Mouse (Mus musculus): ENCODE data around the gene Mymx.

The Mymx gene

DNA sequence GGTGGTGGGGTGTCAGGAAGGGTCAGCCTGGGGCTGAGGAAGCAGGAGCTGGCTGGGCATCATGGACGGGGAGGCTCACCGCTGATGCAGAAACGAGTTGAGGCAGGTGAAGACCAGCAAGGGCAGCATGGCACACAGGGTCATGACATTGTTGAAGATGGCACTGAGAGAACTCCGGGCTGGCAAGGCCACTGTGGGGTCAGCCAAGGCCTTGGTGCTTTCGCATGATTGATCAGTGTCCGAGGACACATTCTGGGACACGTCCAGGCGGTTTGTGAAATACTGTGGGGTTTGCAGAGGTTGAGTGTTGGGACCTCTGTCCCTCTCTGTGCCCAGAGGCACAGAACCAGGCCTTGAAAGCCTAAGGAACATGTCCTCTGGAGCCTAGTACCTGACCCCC, 12.1 kb downstream of the Mymx start:
- DNase-seq (ENCODE audit: low read depth, low spot score), result no peak

DNA sequence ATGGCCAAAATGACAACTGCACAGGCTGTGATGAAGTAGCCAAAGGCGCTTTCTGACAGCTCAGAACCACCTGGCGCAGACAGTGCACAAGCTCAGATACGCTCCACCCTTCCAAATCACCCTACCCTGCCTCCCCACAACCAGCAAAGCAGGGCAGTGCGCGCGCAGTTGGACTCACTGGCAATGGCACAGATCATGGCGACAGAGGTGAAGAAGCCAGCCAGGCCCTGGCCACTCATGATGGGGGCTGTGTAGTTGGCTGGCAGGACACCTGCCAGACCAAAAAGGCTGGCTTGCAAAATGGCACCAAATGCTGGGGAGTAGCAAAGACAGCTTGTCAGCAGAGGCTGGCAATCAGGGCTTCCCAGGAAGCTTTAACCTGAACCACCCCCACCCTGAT, 12.7 kb downstream of the Mymx start:
- no peak for DNase-seq (ENCODE audit: low read depth, low spot score)

DNA sequence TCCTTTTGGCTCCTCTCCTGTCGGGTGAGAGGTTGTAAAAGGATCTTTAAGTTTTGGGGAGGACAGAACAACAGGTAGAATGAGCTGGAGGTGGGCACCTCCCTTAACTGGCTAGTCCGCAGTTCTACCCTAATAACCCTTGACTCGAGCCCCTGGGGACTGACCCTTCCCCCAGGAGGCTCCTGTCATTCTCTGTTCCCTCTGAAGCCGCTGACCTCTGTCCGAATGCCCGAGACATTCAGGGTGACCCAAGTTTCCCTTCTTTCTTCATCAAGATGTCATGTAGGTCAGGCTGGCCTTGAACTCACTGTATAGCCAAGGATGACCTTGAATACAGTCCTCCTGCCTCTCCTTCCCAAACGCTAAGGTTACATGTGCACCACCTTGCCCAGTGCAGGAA, 13.5 kb downstream of the Mymx start:
- DNase-seq (ENCODE audit: low read depth, low spot score), result no peak

DNA sequence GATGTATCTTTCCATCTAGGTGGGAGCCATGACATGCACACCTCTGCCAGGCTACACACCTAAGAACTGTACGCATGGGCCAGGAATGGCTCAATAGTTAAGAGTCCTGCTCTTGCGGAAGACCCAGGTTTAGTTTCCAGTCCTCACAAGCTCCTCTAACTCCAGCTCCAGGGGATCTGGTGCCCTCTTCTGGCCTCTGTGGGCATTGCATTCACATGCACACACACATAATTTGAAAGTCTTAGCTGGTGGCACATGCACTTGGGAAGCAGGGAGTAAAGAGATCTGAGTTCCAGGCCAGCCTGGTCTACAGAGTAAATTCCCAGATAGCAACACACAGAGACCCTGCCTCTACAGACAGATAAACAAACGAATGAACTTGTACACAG, 15.5 kb downstream of the Mymx start:
- no peak for DNase-seq (ENCODE audit: low read depth, low spot score)

DNA sequence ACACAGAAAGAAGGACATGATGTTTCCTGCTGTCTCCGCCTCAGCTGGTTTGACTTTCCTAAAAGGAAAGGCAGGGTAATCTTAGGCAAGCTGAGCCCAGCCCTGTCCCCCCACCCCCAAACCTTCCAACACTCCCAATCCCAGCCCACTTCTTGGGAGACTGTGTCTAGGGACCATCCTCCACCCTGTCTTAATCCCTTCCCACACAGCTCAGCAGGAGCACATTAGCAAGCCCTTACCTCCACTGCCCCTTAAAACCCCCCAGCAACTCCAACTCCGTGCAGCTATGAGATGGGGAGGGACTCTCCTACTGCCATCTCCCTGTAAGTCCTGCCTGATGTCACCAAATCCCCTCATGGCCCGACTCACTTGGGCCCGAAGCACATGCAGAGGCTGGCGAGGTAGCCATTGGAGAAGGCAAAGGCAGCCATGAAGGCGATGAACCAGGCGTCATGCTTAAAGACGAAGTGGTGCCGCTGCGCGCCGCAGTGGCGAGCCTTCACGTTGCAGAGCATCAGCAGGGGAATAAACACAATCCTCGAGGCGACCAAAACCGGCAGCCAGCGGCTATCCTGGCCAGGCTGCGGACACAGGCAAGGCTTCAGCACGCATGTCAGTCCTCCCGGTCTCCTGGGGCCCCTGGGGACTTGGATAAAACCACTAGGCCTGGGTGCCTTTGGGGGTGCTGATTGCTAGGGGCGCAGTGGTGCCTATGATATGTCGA, 16.0 kb downstream of the Mymx start:
- DNase-seq (ENCODE audit: low read depth, low spot score), result no peak

DNA sequence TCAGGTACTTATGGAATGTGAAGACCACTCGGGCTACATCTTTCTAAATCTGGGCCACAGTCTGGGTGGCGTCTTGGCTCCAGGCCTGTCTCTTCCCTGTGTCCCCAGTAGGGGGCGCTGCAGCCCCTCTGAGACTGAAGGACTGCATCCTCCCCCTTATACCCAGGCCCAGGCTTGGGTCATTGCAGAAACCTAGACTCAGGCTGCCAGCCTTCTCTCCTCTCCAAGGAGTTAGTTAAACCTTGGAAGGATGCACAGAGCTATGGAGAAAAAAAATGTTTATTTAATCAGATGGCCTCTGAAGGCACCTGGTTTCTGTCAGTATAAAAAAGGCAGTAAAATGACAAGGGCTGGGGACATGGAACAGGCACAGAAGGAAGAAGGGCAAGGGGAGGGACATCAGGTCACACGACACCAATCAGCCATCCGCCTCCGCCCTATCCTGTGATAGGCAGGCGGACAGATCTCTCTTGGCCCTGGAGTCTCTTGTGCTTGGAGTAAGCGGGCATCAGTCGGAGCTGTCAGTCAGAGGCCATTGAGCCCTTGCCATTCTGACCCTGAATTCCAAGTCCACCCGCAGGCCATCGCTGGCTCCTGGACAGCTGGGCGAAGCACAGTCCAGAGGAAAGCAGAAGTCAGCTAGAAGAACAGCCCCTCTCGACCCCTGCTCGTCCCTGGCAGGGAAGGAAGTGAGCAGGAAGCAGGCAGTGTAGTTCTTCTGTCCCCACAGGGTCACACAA, 16.8 kb downstream of the Mymx start:
- no peak for DNase-seq (ENCODE audit: low read depth, low spot score)

DNA sequence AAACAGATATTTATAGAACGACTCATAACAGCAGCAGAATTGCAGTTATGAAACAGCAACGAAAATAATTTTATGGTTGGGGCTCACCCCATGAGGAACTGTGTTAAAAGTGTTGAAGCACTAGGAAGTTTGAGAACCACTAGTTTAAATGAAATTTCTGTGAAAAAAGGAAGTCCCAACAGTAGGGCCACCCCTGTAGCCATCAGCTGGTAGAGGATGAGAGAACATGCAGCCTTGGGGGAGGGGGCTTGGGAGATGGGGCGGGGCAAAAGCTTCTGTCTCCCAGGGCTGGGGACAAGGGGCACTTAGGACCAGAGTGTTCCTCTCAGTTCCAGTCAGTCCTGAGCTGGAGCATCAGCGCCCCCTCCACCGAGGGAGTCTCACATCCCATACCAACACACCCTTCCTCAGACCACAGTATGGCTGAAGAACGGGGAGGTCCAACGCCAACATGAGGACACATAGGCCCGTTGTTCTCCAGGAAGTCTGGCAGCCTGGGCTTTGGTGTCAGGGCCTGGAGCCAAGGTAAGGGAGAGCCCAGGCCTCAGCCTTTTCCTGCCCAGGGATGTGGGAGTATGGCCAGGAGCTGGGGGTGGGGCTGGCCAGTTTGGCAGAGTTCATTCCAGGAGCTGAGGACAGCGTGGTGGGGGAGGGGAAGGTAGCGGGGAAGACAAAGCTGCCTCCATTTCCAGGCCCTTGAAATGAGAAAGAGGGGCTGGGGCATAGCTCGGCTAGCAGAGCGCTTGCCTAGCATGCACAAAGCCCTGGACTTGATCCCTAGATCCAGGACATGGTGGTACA, 17.6 kb downstream of the Mymx start:
- no peak for DNase-seq (ENCODE audit: low read depth, low spot score)

DNA sequence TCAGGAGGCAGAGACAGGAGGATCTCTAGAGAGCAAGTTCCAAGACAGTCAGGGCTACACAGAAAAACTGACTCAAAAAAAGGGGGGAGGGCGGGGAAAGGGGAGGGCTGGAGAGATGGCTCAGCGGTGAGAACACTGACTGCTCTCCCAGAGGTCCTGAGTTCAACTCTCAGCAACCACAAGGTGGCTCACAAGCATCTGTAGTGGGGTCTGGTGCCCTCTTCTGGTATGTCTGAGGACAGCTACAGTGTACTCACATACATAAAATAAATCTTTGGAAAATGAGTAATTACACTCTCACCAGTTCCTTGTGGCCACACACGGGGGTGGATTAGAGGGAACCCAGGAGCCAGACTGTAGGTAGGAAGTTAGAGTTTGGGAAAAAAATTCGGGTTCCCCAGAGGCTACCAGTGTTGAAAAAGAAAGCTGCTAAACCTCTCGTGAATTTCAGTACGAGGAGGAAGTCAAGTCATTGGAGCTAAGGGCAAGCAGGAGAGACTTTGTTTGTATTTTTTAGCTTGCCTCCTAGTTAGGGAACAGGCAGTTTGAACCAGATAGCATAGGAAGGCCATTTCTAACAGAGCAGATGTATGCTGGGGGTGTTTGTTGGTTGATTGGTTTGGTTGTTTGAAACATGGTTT, 19.1 kb downstream of the Mymx start:
- DNase-seq (ENCODE audit: low read depth, low spot score), result no peak

DNA sequence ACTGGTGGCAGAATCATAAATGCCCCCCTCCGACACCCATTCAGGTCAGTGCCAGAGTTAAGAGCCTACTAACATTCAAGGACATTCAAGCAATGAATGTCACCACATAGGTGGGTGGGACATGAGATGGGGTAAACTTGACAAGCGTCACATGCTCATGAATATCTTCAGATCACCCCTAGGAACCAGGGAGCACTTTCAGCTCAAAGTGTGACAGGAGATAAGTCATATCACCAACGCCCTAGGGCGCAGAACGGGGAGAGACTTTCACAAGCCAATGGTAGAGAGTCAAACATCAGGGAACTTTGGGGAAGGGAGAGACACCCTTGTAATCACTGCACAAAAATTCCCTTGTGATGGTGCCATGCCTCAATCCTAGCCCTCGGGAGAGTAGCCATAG, 19.7 kb downstream of the Mymx start:
- no peak for DNase-seq (ENCODE audit: low read depth, low spot score)

DNA sequence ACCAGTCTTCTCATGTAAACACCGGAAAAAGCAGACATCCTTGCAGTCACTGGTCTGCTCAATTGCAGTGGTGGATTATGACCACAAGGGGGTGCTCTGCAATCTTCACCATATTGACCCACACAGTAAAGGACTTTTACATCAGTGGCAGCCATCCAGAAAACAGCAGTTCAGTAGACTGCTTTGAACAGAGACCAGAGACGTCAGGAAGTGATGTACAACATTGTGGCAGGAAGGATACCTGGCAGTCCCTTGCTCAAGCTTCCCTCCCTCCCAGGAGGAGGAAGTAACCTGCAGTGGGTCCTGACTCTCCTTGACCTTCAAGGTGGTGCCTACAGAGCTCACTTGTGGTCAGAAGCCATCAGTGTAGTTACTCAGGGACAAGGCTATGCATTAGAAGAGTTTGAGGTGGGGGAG, 20.3 kb downstream of the Mymx start:
- DNase-seq (ENCODE audit: low read depth, low spot score), result no peak

DNA sequence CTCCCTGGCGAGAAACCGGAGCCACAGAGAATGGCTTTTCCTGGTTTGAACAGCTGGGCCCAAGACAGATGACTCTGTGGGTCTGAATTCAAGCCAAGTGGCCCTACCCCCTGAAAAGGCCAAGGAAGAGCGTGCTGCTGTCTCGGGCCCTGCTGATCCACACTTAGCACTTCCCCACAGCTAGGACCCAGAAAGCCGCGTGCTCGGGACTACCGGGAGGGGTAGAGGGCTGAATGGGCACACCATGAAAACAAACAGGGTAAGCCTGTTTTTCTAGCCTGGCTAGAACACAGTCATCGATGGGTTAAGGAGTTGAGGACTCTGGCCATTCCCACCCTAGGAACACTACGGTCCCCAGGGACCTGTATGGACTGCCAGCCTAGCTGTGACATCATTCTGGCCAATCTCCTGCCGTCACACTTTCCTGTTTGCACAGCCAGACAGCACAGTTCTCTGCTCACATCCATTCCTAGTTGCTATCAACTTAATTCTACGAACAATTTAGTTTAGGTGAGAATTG, 20.9 kb downstream of the Mymx start:
- no peak for DNase-seq (ENCODE audit: low read depth, low spot score)

DNA sequence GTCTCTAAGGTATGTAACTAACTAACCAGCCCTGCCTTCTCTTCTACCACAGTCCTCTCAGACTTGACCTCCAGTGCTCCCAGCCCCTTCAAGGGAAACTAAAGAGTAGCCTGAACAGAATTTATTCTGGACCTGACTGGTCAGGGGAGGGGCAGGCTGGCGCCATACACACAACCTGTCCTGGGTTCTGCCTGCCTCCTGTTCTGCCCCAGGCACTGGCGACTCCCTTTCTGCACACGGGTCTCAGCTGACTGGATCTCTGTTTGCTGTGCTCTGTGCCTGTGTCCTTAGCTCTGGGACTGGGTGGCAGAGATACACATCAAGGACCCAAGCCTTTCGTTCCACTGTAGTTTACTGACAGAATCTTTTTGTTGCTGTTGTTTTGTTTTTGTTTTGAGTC, 22.3 kb downstream of the Mymx start:
- no peak for DNase-seq (ENCODE audit: low read depth, low spot score)

DNA sequence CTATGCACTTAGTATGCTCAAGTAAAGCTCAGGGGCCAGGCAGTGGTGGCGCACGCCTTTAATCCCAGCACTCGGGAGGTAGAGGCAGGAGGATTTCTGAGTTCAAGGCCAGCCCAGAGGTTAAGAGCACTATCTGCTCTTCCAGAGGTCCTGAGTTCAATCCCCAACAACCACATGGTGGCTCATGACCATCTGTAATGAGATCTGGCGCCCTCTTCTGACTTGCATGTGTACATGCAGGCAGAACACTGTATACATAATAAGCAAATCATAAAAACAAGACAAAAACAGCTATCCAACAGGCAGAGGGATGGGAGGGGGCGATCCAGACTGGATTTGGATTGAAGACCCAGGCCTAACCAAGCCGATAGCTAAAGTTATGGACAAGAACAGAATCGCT, 23.1 kb downstream of the Mymx start:
- no peak for DNase-seq (ENCODE audit: low read depth, low spot score)

DNA sequence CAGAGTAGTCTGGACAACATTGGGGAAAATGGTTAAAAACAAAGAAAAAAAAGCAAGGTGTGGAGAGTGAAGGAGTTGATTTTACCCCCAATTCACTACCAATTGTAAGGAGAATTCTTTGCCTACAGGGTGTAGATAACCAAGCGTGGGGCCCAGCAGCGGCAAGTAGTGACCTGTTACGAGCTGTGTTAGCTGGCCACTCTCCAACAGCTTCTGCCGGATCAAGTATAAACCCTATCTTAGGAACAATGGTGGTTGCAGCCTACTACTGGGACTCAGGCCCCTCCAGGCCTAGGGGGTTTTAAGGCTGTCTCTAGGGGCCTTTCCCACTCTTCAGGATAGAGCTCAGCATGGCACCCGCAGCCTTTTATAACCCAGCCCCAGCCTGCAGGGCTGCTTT, 23.7 kb downstream of the Mymx start:
- DNase-seq (ENCODE audit: low read depth, low spot score), result no peak

DNA sequence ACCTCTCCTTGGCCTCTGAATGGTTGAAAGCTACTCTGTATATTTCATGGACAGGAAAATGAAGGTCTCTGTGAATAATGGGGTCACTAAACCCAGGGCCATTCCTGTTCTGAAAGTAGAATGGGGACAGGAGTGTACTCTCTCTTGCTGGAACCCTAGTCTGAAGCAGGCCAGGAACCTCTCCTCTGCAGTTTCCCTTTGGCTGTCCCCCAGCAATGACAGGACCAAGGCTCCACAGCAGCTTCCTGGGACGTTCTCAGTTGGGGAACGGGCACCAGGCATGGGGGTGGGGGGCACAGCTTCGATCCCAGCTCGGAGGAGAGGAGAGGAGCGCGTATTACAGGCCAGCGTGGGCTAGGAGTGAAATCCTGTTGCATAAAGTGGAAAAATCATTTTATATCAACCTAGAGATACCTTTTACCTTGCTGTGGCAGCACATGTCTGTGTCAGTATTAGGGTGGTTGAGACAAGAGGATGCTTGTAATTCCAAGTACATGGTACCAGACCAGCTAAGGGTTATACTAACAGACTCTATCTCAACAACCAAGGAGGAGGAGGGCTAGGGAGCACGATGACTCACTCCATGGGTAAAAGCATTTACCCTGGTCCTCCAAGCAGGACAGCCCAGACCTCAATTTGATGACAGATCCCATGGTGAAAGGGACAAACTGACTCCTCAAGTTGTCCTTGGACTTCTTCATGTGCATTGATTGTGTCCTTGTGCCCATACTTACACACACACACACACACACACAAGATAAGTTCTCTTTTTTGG, 26.6 kb downstream of the Mymx start:
- no peak for DNase-seq (ENCODE audit: low read depth, low spot score)

DNA sequence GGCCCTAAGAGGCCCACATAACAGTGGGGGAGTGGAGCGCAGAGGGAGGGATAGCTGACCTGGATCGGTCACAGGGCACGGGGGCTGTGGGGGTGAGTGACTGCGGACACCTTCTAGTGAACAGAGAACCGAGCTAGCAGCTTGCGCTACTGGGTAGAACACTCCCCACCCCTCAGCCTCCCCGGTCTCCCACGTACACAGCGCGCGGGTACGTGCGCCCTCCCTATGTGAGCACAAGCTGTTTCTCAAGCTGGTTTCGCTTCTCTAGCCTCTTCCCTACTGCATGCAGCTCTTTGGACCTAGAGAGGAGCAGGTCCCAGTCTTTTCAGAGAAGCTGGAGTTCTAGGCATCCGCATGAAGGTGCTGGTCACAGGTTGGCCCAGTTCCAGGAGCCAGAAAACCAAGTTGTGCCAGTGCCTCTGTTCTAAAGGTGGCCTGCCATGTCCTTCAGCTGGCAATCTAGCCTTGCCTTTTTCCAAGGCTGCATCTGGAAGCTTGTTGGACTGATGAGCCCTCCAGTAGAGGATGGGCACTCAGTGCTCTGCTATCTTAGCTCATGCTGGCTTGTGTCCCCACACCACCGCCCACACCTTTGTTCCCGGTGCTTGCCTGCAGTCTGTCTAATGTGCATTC, 27.7 kb downstream of the Mymx start:
- DNase-seq (ENCODE audit: low read depth, low spot score), result no peak

DNA sequence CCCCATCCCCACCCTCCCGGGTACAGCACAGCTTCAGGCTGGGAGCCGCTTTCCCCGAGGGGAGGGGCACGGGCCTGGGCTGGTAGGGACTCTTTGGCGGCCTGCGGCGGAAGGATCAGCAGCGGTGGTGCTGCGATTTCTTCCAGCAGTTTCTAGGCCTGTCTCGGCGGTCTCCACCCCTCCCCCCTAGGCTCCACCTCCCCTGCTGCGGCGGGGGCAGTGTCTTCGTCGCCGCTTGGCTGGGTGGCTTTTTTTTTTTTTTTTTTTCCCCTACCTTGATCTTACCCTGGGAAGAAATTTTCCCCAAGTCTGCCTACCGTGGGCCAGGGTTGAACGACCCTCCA, 28.1 kb downstream of the Mymx start:
- peak; percentile 83 for DNase-seq (ENCODE audit: low read depth, low spot score)

DNA sequence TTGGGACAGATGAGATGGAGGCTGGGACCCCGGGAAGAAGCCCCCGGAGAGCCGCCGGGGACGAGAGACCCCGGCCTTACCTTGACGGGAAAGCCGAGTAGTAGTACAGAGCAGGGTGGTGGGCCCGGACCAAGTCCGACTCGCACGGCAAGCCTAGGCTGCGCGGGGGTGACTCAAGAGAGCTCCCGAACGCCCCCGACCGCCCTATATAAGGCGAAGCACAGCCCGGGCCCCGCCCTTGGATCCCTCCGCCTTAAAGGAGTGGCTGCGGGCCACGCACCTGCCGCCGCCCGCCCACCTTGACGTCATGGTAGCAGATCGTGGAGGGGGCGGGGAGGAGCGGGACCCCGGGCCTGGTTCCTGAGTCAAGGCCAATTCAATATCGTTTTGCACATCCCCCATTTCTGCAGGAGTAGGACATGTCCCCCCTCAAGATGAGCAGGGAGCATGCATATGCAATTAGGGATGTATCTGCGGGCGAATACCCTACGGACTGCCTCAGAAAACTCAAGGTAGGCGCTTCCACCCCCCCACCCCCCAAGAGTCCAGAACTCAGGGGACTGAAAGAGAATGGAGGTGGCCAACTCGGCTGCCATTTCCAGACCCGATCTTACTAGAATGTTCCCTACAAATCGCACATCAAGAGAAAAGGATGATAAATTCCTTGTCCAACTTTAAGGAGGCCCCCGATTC, 28.7 kb downstream of the Mymx start, which contains the start of gene Hsp90ab1:
Hsp90ab1 (minus strand) TSS at position 185 of the 693 bp plus-strand sequence.
- peak; percentile 89 for DNase-seq (ENCODE audit: low read depth, low spot score)

DNA sequence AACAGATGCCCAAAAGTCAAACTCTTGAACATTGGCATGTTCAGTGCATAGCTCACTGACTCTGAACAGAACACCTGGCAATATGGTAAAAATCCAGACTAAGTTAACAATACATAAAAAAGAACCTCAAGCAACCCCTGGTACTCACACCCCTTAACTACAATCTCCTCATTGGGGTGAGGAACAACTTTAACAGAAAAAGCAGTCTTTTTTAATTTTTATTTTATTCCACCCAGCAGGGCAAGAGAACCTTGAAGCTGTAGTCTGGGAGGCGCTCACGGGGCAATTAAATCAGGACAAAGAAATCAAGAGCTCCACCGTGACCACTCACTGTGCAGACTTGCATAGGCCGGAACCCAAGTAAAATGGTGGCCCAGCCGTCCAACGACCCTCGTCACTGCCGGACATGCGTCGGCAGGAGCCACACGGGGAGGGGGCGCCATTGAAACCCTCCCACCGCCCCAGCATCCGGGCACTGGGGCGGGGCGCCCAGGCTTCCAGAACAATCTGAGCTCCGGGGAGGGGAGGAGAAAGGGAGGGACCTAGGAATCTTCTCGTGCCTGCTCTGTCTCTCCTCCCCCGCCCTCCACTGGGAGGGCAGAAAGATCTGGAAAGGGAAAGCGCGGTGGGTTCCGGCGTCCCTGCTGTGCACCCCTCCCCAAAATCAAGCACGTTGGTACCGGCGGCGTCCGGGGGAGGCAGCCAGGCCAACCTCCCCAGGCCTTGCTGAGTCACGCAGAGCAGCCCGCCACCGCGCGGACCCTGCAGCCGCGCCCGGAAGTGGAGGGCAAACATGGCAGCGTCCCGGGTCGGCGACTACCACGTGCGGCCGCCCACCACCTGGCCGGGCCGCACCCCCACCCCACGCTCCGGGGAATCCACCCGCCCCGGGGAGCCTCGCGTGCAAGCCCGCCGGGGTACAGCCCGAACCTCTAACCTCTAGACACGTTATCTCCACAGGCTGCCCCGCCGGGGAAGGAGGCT, 29.5 kb downstream of the Mymx start:
- DNase-seq (ENCODE audit: low read depth, low spot score), result no peak

Data from WW6 (cell line).